Mouse (Mus musculus) mouse trophoblast stem cell (cell line): Measurements from ENCODE around the gene Unc119b.
"Not testable (repeated sequence)": the region's sequence is repeated elsewhere in the genome, so short reads cannot be mapped to it uniquely, and the experiment has no call there.

Source experiments
- in situ Hi-C, 2 experiments: fragments of 300-500 bp; cut with MseI, MboI; formaldehyde crosslinking; loops; 2 replicates in 1 of 2; 3 replicates in 1 of 2; pipeline ENCODE4 v1.15.1; 2025

Gene Unc119b

GRCm38 (mm10) chr5:115158040-115158983 lies 23.5 kb upstream of the Unc119b start, which contains the start of gene Mlec:
Gene Mlec, minus strand, starts transcription at chr5:115158179.
- in situ Hi-C loops = no loop called here

- in situ Hi-C loops = no loop called here
Observed at GRCm38 (mm10) chr5:115156933-115157589, 22.3 kb upstream of the Unc119b start.

DNA sequence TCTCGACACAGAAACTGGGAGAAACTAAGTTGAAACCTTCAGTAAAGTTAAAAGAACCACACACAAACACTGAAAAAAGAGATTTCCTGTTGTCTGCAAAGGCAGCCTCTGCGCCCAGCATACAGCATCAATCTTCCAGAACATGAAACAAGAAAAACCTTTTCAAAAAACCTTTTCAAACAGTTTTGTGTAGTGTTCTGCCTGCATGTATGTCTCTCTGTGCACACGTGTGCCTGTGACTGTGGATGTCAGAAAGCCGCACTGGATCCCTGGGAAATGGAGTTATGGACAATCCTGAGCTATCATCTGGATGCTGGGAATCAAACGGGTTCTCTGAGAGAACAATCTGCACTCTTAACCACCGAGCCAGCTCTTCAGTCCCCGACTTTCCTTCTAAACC lies 21.6 kb upstream of the Unc119b start:
- in situ Hi-C loops = no loop called here

DNA sequence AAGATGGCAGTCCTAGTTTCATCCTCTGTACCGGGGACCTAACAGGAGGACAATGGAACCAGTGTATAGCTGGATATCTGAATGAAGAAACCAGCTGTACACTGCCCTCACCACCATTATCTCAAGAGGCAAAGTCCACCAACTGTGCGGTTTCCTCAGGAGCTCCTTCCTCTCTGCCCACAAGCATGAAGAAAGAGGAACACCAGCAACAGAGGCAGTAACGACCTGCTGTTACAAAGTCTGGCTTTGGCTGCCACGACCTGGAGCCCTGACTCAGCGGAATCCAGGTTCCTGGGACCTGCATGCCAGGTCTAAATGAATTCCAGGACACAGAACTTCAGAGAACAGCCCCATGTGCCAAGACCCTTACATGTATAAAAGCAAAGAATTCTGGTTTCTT lies 21.1 kb upstream of the Unc119b start:
- in situ Hi-C loops = no loop called here

GRCm38 (mm10) chr5:115155156-115155631 lies 20.4 kb upstream of the Unc119b start:
- in situ Hi-C loops = no loop called here

GRCm38 (mm10) chr5:115152132-115152956 lies 17.6 kb upstream of the Unc119b start:
- in situ Hi-C loops = no loop called here

- in situ Hi-C loops = no loop called here
Observed at GRCm38 (mm10) chr5:115151457-115151856, 16.7 kb upstream of the Unc119b start.

GRCm38 (mm10) chr5:115150991-115151390 lies 16.2 kb upstream of the Unc119b start:
- in situ Hi-C loops = no loop called here

- in situ Hi-C loops = no loop called here
Observed at GRCm38 (mm10) chr5:115149675-115150459, 15.1 kb upstream of the Unc119b start.

DNA sequence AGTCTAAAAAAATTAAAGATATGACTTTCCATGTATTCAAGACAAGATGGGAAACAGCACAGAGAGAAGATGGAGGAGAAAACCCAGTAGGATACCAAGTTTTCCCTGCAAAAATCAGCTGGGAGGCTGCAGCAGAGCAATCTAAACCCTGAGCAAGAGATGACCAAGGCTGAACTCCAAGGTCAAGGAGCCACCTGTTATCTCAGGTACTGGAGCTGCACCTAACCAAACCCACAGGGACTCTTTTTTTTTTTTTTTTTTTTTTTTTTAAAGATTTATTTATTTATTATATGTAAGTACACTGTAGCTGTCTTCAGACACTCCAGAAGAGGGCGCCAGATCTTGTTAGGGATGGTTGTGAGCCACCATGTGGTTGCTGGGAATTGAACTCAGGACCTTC lies 14.1 kb upstream of the Unc119b start:
- in situ Hi-C loops = not testable (repeated sequence)

GRCm38 (mm10) chr5:115148378-115148777 lies 13.6 kb upstream of the Unc119b start:
- in situ Hi-C loops = no loop called here

GRCm38 (mm10) chr5:115147388-115147787 lies 12.6 kb upstream of the Unc119b start:
- in situ Hi-C loops = no loop called here

GRCm38 (mm10) chr5:115146747-115147130 lies 12.0 kb upstream of the Unc119b start:
- in situ Hi-C loops = no loop called here

DNA sequence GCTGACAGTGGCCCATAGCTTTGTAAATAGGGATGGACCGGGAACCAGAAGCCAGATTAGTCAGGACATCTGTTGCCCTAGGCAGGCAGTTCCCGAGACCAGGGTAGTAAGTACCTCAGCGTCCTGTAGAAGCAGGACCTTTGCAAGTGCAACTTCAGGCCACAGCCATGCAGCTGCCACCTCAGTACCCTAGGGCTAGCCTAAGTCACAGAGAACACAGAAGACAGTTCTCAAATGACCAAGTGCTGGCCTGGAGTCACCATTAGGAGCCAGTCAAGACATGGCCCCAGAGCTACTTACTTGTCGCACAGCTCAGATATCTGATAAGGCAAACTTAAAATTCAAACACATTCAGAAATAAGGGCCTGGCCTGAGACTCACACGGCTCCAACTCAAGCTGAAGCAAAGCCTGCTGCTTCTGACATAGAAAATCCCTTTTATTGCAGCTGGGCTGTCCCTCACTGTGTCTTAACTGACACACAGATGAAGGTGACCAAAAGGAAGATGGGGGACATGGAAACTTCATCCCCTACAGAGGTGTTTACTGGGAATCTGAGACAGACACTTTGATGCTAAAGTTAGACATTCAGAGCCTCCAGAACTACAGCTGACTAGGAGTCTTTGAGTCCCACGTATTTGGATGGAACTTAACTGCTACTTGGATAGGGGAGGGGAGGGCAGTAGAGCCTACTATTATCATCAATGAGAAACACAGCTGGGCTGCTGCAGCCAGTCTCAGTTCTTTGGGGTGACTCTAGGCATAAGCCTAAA lies 11.4 kb upstream of the Unc119b start:
- in situ Hi-C loops = no loop called here

GRCm38 (mm10) chr5:115145253-115145968 lies 10.6 kb upstream of the Unc119b start:
- in situ Hi-C loops = no loop called here

DNA sequence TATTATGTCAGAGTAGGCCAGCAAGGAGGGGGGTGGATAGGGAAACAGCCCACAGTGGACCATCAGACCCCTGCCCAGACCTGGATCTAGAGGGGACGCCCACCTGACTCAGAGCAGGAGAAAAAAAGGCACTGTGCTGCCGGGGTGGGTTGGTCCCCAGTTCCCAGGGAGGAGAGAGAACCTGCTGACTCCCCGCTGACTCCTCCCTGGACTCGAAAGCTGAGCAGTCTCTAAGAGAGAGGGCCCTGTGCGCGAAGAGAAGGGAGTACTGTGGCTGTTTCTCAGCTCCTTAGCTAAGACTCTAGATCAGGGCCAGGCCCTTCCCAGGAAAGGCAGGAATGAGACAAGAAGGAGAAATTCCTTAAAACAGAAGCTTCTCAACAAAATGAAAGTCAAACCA lies 9.7 kb upstream of the Unc119b start:
- in situ Hi-C loops = no loop called here

- in situ Hi-C loops = no loop called here
Observed at GRCm38 (mm10) chr5:115143552-115143951, 8.8 kb upstream of the Unc119b start.

- in situ Hi-C loops = no loop called here
Observed at GRCm38 (mm10) chr5:115142166-115142697, 7.5 kb upstream of the Unc119b start.

- in situ Hi-C loops = no loop called here
Observed at GRCm38 (mm10) chr5:115140726-115141125, 6.0 kb upstream of the Unc119b start.
